Mouse (Mus musculus) midbrain, embryonic 14.5 days (tissue): ENCODE measurements around the gene Ndufab1. TPM values are rescaled to one million over a fixed set of nuclear protein-coding genes. Genes with fewer than 3 reads are reported as not detected.

Experiments used
- ATAC-seq: fragments of 200-750 bp; cut with Nextera tagmentation; 2 replicates; pipeline ENCODE4 v1.8.0; 2017; ENCODE audit warnings: moderate number of reproducible peaks, moderate library complexity; ENCODE audit not compliant: low FRiP score, low TSS enrichment
- DNase-seq: peaks from one replicate; pipeline ENCODE4 v3.0.0-alpha.2; 2015
- H3K27ac ChIP-seq: fragments of 300-500 bp; sonication (generic); replicated peaks from 2 replicates; pipeline ENCODE4 v1.5.1; 2014; ENCODE audit warnings: mild to moderate bottlenecking, low read depth, low read length, moderate library complexity
- H3K27me3 ChIP-seq: fragments of 300-500 bp; sonication (generic); 2 replicates; pipeline ENCODE4 v1.6.1; 2014; ENCODE audit warnings: low read length, control low read depth, mixed read lengths; ENCODE audit not compliant: control insufficient read depth, insufficient read depth
- H3K36me3 ChIP-seq: fragments of 300-500 bp; sonication (generic); 2 replicates; pipeline ENCODE4 v1.6.1; 2014; ENCODE audit warnings: low read length, control low read depth; ENCODE audit not compliant: control insufficient read depth, insufficient read depth
- H3K4me1 ChIP-seq: fragments of 300-500 bp; sonication (generic); 2 replicates; pipeline ENCODE4 v1.6.1; 2014; ENCODE audit warnings: mild to moderate bottlenecking, antibody characterized with exemption, low read length, control low read depth; ENCODE audit not compliant: control insufficient read depth, insufficient read depth
- H3K4me2 ChIP-seq: fragments of 300-500 bp; sonication (generic); 2 replicates; pipeline ENCODE4 v1.6.1; 2014; ENCODE audit warnings: mild to moderate bottlenecking, low read length, moderate library complexity
- H3K4me3 ChIP-seq: fragments of 300-500 bp; sonication (generic); replicated peaks from 2 replicates; pipeline ENCODE4 v1.5.1; 2014; ENCODE audit warnings: low read depth, low read length
- H3K9ac ChIP-seq: fragments of 300-500 bp; sonication (generic); replicated peaks from 2 replicates; pipeline ENCODE4 v1.6.1; 2014; ENCODE audit warnings: mild to moderate bottlenecking, low read length, moderate library complexity
- H3K9me3 ChIP-seq: fragments of 300-500 bp; sonication (generic); 2 replicates; pipeline ENCODE4 v1.6.1; 2016; ENCODE audit warnings: low read length, control low read depth, mixed read lengths; ENCODE audit not compliant: control insufficient read depth
- WGBS: fragments of 180-500 bp; shearing (Covaris S2); extraction: QIAGEN DNeasy Blood & Tissue Kit; methylation state at CpG from one replicate; pipeline ENCODE4 v1.1.7; 2014; 5-methylcytosine and 5-hydroxymethylcytosine counted together
- polyA plus RNA-seq: library from polyadenylated mRNA; unstranded; fragments of >200 nt; fragmentation: Nextera tagmentation; extraction: Ambion mirVana; gene quantifications from 2 replicates; pipeline ENCODE4 v1.2.1, GENCODE M21; 2014

The Ndufab1 gene
- polyA plus RNA-seq: 583 and 649 TPM in 2 replicates

- H3K4me1 ChIP-seq: peaks cover 6% of the 10 kb centered on the region
- peak within 1 kb of the TSS; percentile 68 for H3K4me2 ChIP-seq
- no peaks in the 10 kb centered on the region for H3K27me3 ChIP-seq
- peaks cover 14% of the 10 kb centered on the region for H3K36me3 ChIP-seq
- WGBS: under 1% methylated on average over 38 of the region's 43 CpGs
- peak; percentile 98 for ATAC-seq
- peak within 1 kb of the TSS; percentile 74 for H3K9ac ChIP-seq
- H3K4me3 ChIP-seq: peak within 1 kb of the TSS; percentile 66
- H3K27ac ChIP-seq: peak within 1 kb of the TSS; percentile 39; the same call in 1 of the 2 replicates
- no peaks in the 10 kb centered on the region for H3K9me3 ChIP-seq
- DNase-seq: peak; percentile 97
Observed at GRCm38 (mm10) chr7:122101747-122102244, at the start of gene Ndufab1. Gene Ndufab1, minus strand, starts transcription at chr7:122101886.

- H3K27me3 ChIP-seq: no peaks in the 10 kb centered on the region
- no peak overlapping the region for H3K4me3 ChIP-seq
- H3K4me1 ChIP-seq: no peaks in the 10 kb centered on the region
- peaks cover 92% of the 10 kb centered on the region for H3K36me3 ChIP-seq
- H3K9ac ChIP-seq: no peak overlapping the region
- no peaks in the 10 kb centered on the region for H3K9me3 ChIP-seq
- H3K4me2 ChIP-seq: no peak overlapping the region
- DNase-seq (no peak), ATAC-seq (no peak)
- no peak overlapping the region for H3K27ac ChIP-seq
Observed at GRCm38 (mm10) chr7:122140991-122141390, 39.3 kb upstream of the Ndufab1 start.

- Histone ChIP-seq H3K27me3 (no peaks in the 10 kb centered on the region), H3K27ac (no peak overlapping the region), H3K9ac (no peak overlapping the region), H3K4me3 (no peak overlapping the region), H3K9me3 (no peaks in the 10 kb centered on the region), H3K4me2 (no peak overlapping the region), H3K4me1 (peaks cover 6% of the 10 kb centered on the region), H3K36me3 (peaks cover 80% of the 10 kb centered on the region)
- ATAC-seq (no peak), DNase-seq (no peak)
- 90% methylated on average over 5 of the region's 5 CpGs for WGBS
Observed at GRCm38 (mm10) chr7:122138190-122138589, 36.5 kb upstream of the Ndufab1 start.

- ATAC-seq (no peak), DNase-seq (no peak)
- H3K27ac ChIP-seq: no peak overlapping the region
- H3K27me3 ChIP-seq: no peaks in the 10 kb centered on the region
- no peaks in the 10 kb centered on the region for H3K9me3 ChIP-seq
- H3K36me3 ChIP-seq: peaks cover 72% of the 10 kb centered on the region
- H3K9ac ChIP-seq: no peak overlapping the region
- H3K4me3 ChIP-seq: no peak overlapping the region
- H3K4me2 ChIP-seq: no peak overlapping the region
- H3K4me1 ChIP-seq: peaks cover 8% of the 10 kb centered on the region
Observed at GRCm38 (mm10) chr7:122137071-122137470, 35.4 kb upstream of the Ndufab1 start.

- DNase-seq: peak; percentile 19
- Histone ChIP-seq H3K9ac (no peak overlapping the region), H3K4me3 (no peak overlapping the region), H3K4me2 (no peak overlapping the region), H3K9me3 (no peaks in the 10 kb centered on the region), H3K27me3 (no peaks in the 10 kb centered on the region), H3K4me1 (peaks cover 10% of the 10 kb centered on the region), H3K36me3 (peaks cover 52% of the 10 kb centered on the region), H3K27ac (no peak overlapping the region)
- no peak for ATAC-seq
- WGBS: 73% methylated on average over 10 of the region's 10 CpGs
Observed at GRCm38 (mm10) chr7:122135070-122135469, 33.4 kb upstream of the Ndufab1 start.

- Histone ChIP-seq H3K27ac (peak overlapping the region; percentile 67), H3K4me2 (peak overlapping the region; percentile 89), H3K4me1 (peaks cover 10% of the 10 kb centered on the region), H3K9ac (peak overlapping the region; percentile 82), H3K27me3 (no peaks in the 10 kb centered on the region), H3K36me3 (peaks cover 36% of the 10 kb centered on the region), H3K9me3 (no peaks in the 10 kb centered on the region), H3K4me3 (peak overlapping the region; percentile 95)
- ATAC-seq (no peak), DNase-seq (no peak)
- 17% methylated on average over 8 of the region's 8 CpGs for WGBS
Observed at GRCm38 (mm10) chr7:122133338-122133625, 31.6 kb upstream of the Ndufab1 start.

- ATAC-seq (peak; percentile 98), DNase-seq (peak; percentile 99)
- H3K27me3 ChIP-seq: no peaks in the 10 kb centered on the region
- H3K4me2 ChIP-seq: peak within 1 kb of the TSS; percentile 89
- H3K9me3 ChIP-seq: no peaks in the 10 kb centered on the region
- peak within 1 kb of the TSS; percentile 82 for H3K9ac ChIP-seq
- peak within 1 kb of the TSS; percentile 95 for H3K4me3 ChIP-seq
- peaks cover 36% of the 10 kb centered on the region for H3K36me3 ChIP-seq
- H3K4me1 ChIP-seq: peaks cover 10% of the 10 kb centered on the region
- WGBS: under 1% methylated on average over 54 of the region's 54 CpGs
- H3K27ac ChIP-seq: peak within 1 kb of the TSS; percentile 67
Observed at GRCm38 (mm10) chr7:122132497-122133337, 31.0 kb upstream of the Ndufab1 start, which contains the start of the genes Palb2 and Dctn5. Gene Palb2, minus strand, starts transcription at chr7:122132985. Gene Dctn5, plus strand, starts transcription at chr7:122133041.

- Histone ChIP-seq H3K9me3 (no peaks in the 10 kb centered on the region), H3K4me1 (peaks cover 10% of the 10 kb centered on the region), H3K9ac (no peak overlapping the region), H3K27me3 (no peaks in the 10 kb centered on the region), H3K4me3 (peak overlapping the region; percentile 95), H3K36me3 (peaks cover 36% of the 10 kb centered on the region), H3K4me2 (peak overlapping the region; percentile 89), H3K27ac (no peak overlapping the region)
- no peak for ATAC-seq
- no peak for DNase-seq
Observed at GRCm38 (mm10) chr7:122131834-122132233, 30.1 kb upstream of the Ndufab1 start.

- 0 out of 2 replicates have a peak, but pooled peaks cover under 1% of the 10 kb centered on the region for H3K4me1 ChIP-seq
- WGBS: 94% methylated on average over 11 of the region's 11 CpGs
- ATAC-seq (no peak), DNase-seq (no peak)
- H3K27ac ChIP-seq: no peak overlapping the region
- H3K27me3 ChIP-seq: no peaks in the 10 kb centered on the region
- H3K4me3 ChIP-seq: no peak overlapping the region
- H3K9me3 ChIP-seq: no peaks in the 10 kb centered on the region
- peaks cover 31% of the 10 kb centered on the region for H3K36me3 ChIP-seq
- no peak overlapping the region for H3K4me2 ChIP-seq
- no peak overlapping the region for H3K9ac ChIP-seq
Observed at GRCm38 (mm10) chr7:122126946-122127345, 25.3 kb upstream of the Ndufab1 start.
